Mouse (Mus musculus) hindbrain, embryonic 11.5 days (tissue): ENCODE data around the gene Syngr4. TPM values are rescaled to one million over a fixed set of nuclear protein-coding genes. Genes with fewer than 3 reads are reported as not detected.
A peak's percentile ranks its signal among the peaks of the same experiment; 100 is the strongest.
"Not testable (repeated sequence)": the region's sequence is repeated elsewhere in the genome, so short reads cannot be mapped to it uniquely, and the experiment has no call there.

ENCODE experiments used
- ATAC-seq: fragments of 200-750 bp; cut with Nextera tagmentation; 2 replicates; pipeline ENCODE4 v1.8.0; 2017; ENCODE audit warnings: mild to moderate bottlenecking, moderate TSS enrichment, moderate library complexity; ENCODE audit not compliant: low FRiP score
- DNase-seq: peaks from one replicate; pipeline ENCODE4 v3.0.0-alpha.2; 2015; ENCODE audit warnings: low spot score
- H3K27ac ChIP-seq: fragments of 300-500 bp; sonication (generic); 2 replicates; pipeline ENCODE4 v1.5.1; 2014; ENCODE audit warnings: mild to moderate bottlenecking, low read depth, low read length
- H3K27me3 ChIP-seq: fragments of 300-500 bp; sonication (generic); 2 replicates; pipeline ENCODE4 v1.6.1; 2014; ENCODE audit warnings: mild to moderate bottlenecking, low read length, moderate library complexity, mixed read lengths; ENCODE audit not compliant: control insufficient read depth, insufficient read depth
- H3K36me3 ChIP-seq: fragments of 300-500 bp; sonication (generic); 2 replicates; pipeline ENCODE4 v1.6.1; 2014; ENCODE audit warnings: mild to moderate bottlenecking, low read length, moderate library complexity, mixed read lengths; ENCODE audit not compliant: control insufficient read depth, insufficient read depth
- H3K4me1 ChIP-seq: fragments of 300-500 bp; sonication (generic); replicated peaks from 2 replicates; pipeline ENCODE4 v1.6.1; 2014; ENCODE audit warnings: low read length, mixed read lengths; ENCODE audit not compliant: control insufficient read depth, insufficient read depth
- H3K4me2 ChIP-seq: fragments of 300-500 bp; sonication (generic); replicated peaks from 2 replicates; pipeline ENCODE4 v1.6.1; 2014; ENCODE audit warnings: mild to moderate bottlenecking, low read depth, low read length
- H3K4me3 ChIP-seq: fragments of 300-500 bp; sonication (generic); 2 replicates; pipeline ENCODE4 v1.5.1; 2014; ENCODE audit warnings: low read depth, low read length
- H3K9ac ChIP-seq: fragments of 300-500 bp; sonication (generic); 2 replicates; pipeline ENCODE4 v1.6.1; 2014; ENCODE audit warnings: low read depth, low read length
- H3K9me3 ChIP-seq: fragments of 300-500 bp; sonication (generic); 2 replicates; pipeline ENCODE4 v1.6.1; 2016; ENCODE audit warnings: low read length; ENCODE audit not compliant: control insufficient read depth
- WGBS: fragments of 180-500 bp; shearing (Covaris S2); extraction: QIAGEN DNeasy Blood & Tissue Kit; methylation state at CpG from one replicate; pipeline ENCODE4 v1.1.7; 2014; 5-methylcytosine and 5-hydroxymethylcytosine counted together
- polyA plus RNA-seq: library from polyadenylated mRNA; unstranded; fragments of >200 nt; fragmentation: Nextera tagmentation; extraction: Ambion mirVana; gene quantifications from 2 replicates; pipeline ENCODE4 v1.2.1, GENCODE M21; 2014

Gene Syngr4
- polyA plus RNA-seq, 1 experiment from 2014 or later: 0.99 TPM

DNA sequence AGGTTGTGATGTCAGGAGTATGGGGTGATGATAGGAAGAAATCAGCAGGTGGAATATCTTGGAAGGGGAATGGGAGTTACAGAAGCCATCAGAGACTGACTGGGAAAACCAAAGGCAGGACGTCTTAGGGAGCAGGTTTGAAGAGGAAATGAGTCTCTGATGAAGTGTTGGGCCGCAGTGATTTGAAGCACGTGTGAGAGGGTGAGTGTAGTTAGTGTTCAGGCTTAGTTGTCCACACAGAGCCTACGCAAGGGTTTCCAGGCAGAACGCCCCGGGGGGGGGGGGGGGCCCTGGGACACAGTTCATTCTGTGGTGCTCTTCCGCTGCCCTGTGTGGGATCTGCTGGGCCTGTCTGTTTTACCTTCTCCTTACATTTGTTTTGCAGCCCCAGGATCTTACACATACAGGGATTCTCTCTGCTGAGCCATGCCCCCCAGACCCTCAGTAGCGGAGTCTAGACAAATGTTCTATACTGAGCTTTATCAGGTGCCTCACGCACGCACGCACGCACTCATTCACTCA lies 6.0 kb upstream of the Syngr4 start:
- no peak for ATAC-seq
- 87% methylated on average over 10 of the region's 12 CpGs for WGBS
- H3K27ac ChIP-seq: no peak overlapping the region

DNA sequence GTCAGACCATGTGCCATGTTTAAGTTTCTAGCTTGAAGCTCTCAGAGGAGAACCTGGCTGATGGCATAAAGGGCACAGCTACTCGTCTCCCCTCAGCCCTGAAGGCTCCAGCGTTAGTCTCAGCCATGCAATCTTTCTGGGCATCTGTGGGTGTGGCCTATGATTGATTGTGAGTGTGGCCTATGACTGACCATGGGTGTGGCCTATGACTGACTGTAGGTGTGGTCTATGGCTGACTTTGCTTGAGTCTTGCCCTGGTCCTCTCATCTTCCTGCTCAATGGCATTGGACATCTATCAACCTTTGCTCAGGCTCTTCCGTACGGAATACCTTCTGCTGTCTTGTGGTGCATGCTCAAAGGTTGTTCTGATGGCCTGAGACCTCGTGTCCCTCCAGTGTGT lies 5.0 kb upstream of the Syngr4 start:
- Histone ChIP-seq H3K27me3 (no peaks in the 10 kb centered on the region), H3K27ac (no peak overlapping the region), H3K9ac (no peak overlapping the region), H3K4me2 (no peak overlapping the region), H3K4me1 (no peaks in the 10 kb centered on the region), H3K36me3 (no peaks in the 10 kb centered on the region), H3K9me3 (no peaks in the 10 kb centered on the region), H3K4me3 (no peak overlapping the region)
- WGBS: 57% methylated on average over 5 of the region's 5 CpGs
- ATAC-seq: no peak
- peak; percentile 34 for DNase-seq

More for the DNA sequence above, 6.0 kb upstream of the Syngr4 start:
- no peaks in the 10 kb centered on the region for H3K27me3 ChIP-seq
- H3K4me3 ChIP-seq: no peak overlapping the region
- no peak overlapping the region for H3K4me2 ChIP-seq
- DNase-seq: peak; percentile 35
- no peaks in the 10 kb centered on the region for H3K36me3 ChIP-seq
- no peak overlapping the region for H3K9ac ChIP-seq
- H3K9me3 ChIP-seq: no peaks in the 10 kb centered on the region
- no peaks in the 10 kb centered on the region for H3K4me1 ChIP-seq

DNA sequence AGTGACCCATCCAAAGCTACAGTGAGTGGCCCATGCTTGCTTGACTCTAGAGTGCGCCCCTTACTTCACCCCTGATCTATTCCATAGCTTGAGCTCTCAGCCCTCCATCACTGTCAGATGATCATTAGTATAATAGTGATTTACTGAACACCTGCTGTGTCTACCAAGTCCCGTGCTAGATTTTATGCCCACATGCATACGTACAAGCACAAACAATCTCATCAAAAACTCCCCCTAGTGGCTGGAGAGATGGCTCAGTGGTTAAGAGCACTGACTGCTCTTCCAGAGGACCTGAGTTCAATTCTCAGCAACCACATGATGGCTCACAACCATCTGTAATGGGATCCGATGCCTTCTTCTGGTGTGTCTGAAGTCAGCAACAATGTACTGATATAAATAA lies 1.6 kb upstream of the Syngr4 start:
- not testable (repeated sequence) for H3K36me3 ChIP-seq, H3K9ac ChIP-seq, H3K4me2 ChIP-seq, H3K27ac ChIP-seq, ATAC-seq, H3K27me3 ChIP-seq, H3K4me3 ChIP-seq, H3K4me1 ChIP-seq, H3K9me3 ChIP-seq
- peak; percentile 42 for DNase-seq
- WGBS: 56% methylated on average over 4 of the region's 4 CpGs

DNA sequence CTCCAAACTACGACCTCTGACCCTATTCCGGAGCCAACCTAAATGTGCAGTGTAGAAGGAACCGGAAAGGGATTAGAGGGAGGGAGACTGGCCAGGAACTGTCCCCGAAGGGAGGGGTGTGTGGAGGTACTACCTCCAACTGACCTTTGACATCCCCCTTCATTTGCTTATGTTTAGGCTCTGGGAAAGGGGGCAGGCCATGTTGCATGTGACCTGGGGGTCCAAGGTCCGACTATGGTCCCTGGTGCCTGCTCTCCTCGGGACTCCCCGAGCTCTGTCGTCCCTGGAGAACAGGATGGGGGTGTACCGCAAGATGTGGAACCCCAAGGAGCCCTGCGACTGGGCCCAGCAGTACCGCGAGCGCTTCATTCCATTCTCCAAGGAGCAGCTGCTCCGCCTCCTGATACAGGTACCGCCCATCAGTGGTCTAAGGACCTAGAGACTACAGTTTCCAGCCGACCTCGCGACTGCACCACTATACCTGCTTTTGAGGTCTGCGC lies 794 bp upstream of the Syngr4 start:
- ATAC-seq (peak; percentile 79), DNase-seq (no peak)
- peak overlapping the region; percentile 62 for H3K9ac ChIP-seq
- H3K4me3 ChIP-seq: peak overlapping the region; percentile 46
- under 1% methylated on average over 19 of the region's 19 CpGs for WGBS
- H3K27me3 ChIP-seq: no peaks in the 10 kb centered on the region
- no peaks in the 10 kb centered on the region for H3K36me3 ChIP-seq
- no peaks in the 10 kb centered on the region for H3K4me1 ChIP-seq
- H3K9me3 ChIP-seq: no peaks in the 10 kb centered on the region
- peak overlapping the region; percentile 71 for H3K4me2 ChIP-seq
- 0 out of 2 replicates have a peak overlapping the region, but pooled peaks have one; percentile 1 for H3K27ac ChIP-seq

DNA sequence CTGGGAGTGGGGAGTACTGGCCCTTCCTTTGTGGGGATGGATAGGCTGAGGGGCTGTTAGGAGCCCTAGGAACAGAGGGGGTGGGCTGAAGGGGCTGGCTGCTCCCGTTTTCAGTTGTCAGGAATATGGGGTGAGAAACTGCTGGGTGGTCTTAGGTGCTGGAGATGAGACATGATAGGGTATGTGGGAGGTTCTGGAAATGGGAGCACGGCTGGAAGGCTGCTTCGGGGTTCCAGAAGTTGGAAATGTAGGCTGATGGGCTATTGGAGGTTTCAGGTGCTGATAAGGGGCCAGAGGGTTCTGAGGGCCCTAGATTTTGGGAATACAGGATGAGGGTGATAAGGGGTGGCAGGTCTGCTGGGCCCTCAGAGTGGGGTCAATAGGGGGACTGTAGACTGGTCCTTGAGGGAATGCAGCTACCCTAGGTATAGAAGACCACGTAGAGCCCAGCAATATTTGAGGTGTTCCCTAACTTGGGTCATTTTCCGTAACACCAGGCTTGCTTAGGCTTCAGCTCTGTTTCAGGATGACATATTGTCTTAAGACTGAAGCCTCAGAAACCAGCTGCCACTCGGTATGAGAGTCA lies 490 bp downstream of the Syngr4 start:
- DNase-seq: no peak
- no peaks in the 10 kb centered on the region for H3K9me3 ChIP-seq
- H3K36me3 ChIP-seq: no peaks in the 10 kb centered on the region
- H3K4me3 ChIP-seq: no peak overlapping the region
- H3K27ac ChIP-seq: no peak overlapping the region
- no peaks in the 10 kb centered on the region for H3K27me3 ChIP-seq
- H3K9ac ChIP-seq: no peak overlapping the region
- peak overlapping the region; percentile 31 for H3K4me2 ChIP-seq
- peak; percentile 28 for ATAC-seq
- 76% methylated on average over 6 of the region's 6 CpGs for WGBS
- H3K4me1 ChIP-seq: no peaks in the 10 kb centered on the region

DNA sequence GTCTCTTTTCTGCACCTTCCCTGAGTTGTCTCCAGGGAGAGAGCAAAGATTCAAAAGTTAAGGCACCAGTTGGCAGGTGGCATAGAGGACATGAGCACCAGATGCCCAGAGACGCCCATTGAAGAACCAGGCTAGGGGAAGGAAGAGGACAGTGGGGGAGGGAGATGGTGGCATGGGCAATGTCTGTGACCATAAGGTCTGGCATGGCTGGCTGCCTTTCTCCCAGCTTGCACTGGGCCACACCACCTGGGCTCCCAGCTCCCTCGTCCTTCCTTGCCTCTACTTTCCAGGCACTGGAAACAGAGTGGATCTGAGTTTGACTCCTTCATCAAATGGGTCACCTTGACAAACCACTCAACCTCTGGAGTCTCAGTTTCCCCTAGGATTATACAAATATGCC lies 3.9 kb downstream of the Syngr4 start:
- no peak for ATAC-seq
- H3K27ac ChIP-seq: no peak overlapping the region
- H3K9me3 ChIP-seq: no peaks in the 10 kb centered on the region
- H3K4me2 ChIP-seq: no peak overlapping the region
- H3K4me3 ChIP-seq: no peak overlapping the region
- DNase-seq: no peak
- 80% methylated on average over 2 of the region's 2 CpGs for WGBS
- no peaks in the 10 kb centered on the region for H3K27me3 ChIP-seq
- H3K9ac ChIP-seq: no peak overlapping the region
- no peaks in the 10 kb centered on the region for H3K36me3 ChIP-seq
- no peaks in the 10 kb centered on the region for H3K4me1 ChIP-seq

DNA sequence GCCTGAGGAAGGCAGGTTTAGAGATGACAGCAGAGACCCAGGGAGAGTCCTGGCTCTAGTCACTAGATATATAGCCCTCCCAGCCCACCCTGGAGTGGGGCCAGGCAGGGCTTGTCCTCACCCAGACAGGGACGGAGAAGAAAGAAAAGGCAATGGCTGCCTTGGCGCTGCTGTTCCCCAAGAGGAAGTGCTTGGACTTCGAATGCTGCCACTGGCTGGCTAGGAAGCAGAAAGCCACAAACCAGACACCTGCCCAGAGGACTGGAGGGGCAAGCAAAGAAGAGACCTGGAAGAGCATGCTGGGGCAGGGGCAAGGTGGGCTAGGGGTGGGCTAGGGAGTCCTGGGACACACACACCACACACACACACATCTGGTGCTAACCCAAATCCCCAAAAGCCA lies 9.3 kb downstream of the Syngr4 start:
- H3K27ac ChIP-seq: no peak overlapping the region
- no peak overlapping the region for H3K9ac ChIP-seq
- H3K4me1 ChIP-seq: no peaks in the 10 kb centered on the region
- no peak for DNase-seq
- H3K36me3 ChIP-seq: peaks cover 7% of the 10 kb centered on the region
- ATAC-seq: no peak
- 71% methylated on average over 3 of the region's 3 CpGs for WGBS
- H3K4me2 ChIP-seq: no peak overlapping the region
- H3K27me3 ChIP-seq: no peaks in the 10 kb centered on the region
- no peaks in the 10 kb centered on the region for H3K9me3 ChIP-seq
- H3K4me3 ChIP-seq: no peak overlapping the region

DNA sequence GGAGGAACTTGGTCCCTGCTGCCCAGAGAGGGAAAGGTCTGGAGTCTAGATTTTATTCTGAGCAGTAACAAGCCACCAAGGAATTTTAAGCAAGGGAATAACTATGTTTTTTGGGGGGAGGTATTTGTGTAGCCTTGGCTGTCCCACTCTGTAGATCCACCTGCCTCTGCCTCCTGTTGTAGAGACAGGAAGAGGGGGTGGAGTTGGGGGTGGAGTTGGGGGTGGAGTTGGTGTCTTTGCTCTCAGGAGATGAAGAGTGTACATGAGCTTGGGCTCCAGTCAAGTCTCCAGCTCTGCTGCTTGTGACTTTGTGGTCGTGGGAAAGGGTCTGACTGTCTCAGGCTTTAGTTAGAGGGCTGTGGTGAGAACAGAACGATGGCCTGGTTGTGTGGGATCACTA lies 15.5 kb downstream of the Syngr4 start:
- peaks cover 20% of the 10 kb centered on the region for H3K36me3 ChIP-seq
- H3K4me2 ChIP-seq: no peak overlapping the region
- no peaks in the 10 kb centered on the region for H3K4me1 ChIP-seq
- DNase-seq: no peak
- no peaks in the 10 kb centered on the region for H3K27me3 ChIP-seq
- no peak overlapping the region for H3K27ac ChIP-seq
- no peaks in the 10 kb centered on the region for H3K9me3 ChIP-seq
- H3K9ac ChIP-seq: no peak overlapping the region
- WGBS: 95% methylated on average over 2 of the region's 2 CpGs
- H3K4me3 ChIP-seq: no peak overlapping the region
- ATAC-seq: no peak

DNA sequence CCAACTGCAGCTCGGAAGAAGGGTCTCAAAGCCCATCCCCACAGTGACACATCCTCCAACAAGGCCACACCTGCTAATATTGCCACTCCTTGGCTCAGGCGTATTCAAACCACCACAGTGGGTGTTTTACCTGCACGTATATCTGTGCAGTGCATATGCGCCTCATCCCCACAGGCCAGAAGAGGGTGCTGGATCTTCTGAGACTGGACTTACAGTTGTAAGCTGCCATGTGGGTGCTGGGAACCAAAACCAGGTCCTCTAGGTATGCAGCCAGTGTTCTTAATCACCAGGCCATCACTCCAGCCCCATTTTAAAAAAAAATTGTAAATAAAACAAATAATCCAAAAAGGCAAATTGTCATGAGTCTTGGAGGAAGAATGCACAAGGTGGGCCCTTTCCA lies 16.0 kb downstream of the Syngr4 start:
- Histone ChIP-seq H3K36me3 (peaks cover 20% of the 10 kb centered on the region), H3K4me3 (no peak overlapping the region), H3K4me2 (no peak overlapping the region), H3K27ac (no peak overlapping the region), H3K4me1 (no peaks in the 10 kb centered on the region), H3K27me3 (no peaks in the 10 kb centered on the region), H3K9me3 (no peaks in the 10 kb centered on the region), H3K9ac (no peak overlapping the region)
- 94% methylated on average over 4 of the region's 4 CpGs for WGBS
- no peak for DNase-seq
- no peak for ATAC-seq
